In genomic region chr15:82341036-82341501, GRCm38 (mm10) we compare ENCODE assay signal across 8 mouse cellular contexts. TPM values are rescaled to one million over a fixed set of nuclear protein-coding genes. Genes with fewer than 3 reads are reported as not detected.
DNase-seq lines count a peak whose midpoint lies in the region; ATAC-seq and TF ChIP-seq lines count a peak whose summit lies in the region.

No protein-coding gene starts in this region.

- peaks cover 9% of the 10 kb centered on the region for H3K27me3 ChIP-seq in testis, adult 2 months (ENCODE audit: control insufficient read depth, insufficient read depth, low read length)
- H3K27me3 ChIP-seq in hindbrain, embryonic 16.5 days (replicated peaks; ENCODE audit: control insufficient read depth, insufficient read depth, low read length): peaks cover 10% of the 10 kb centered on the region
- H3K27me3 ChIP-seq in liver, embryonic 14.5 days (ENCODE audit: control insufficient read depth, insufficient read depth, low read length): no peaks in the 10 kb centered on the region

- ATAC-seq in hindbrain, embryonic 16.5 days: no peak
- ATAC-seq in liver, embryonic 14.5 days (ENCODE audit: insufficient read depth): peak; percentile 40

- intact Hi-C loops in gastrocnemius, postnatal 14 days (cut with DNase I; ENCODE audit: low total_unique reads): no loop called here

- WGBS in hindbrain, embryonic 16.5 days: 3% methylated on average over 39 of the region's 40 CpGs
- WGBS in liver, embryonic 14.5 days (ENCODE audit: insufficient replicate concordance): under 1% methylated on average over 39 of the region's 40 CpGs

- TF ChIP-seq CTCF in testis, adult 2 months (IDR thresholded peaks at IDR 0.05; ENCODE audit: control insufficient read depth, insufficient read depth, insufficient replicate concordance, low read depth, low read length): no peak
- peak; percentile 27; the same call in 1 of the 2 replicates for TF ChIP-seq CTCF in liver, embryonic 14.5 days (IDR thresholded peaks at IDR 0.05; ENCODE audit: low read depth)

- H3K36me3 ChIP-seq in testis, adult 2 months (ENCODE audit: control insufficient read depth, insufficient read depth, low read length): no peaks in the 10 kb centered on the region
- H3K36me3 ChIP-seq in hindbrain, embryonic 16.5 days (ENCODE audit: control insufficient read depth, insufficient read depth, low read length): no peaks in the 10 kb centered on the region
- H3K36me3 ChIP-seq in liver, embryonic 14.5 days (replicated peaks; ENCODE audit: control insufficient read depth, insufficient read depth, low read depth): peaks cover 34% of the 10 kb centered on the region

- peak overlapping the region; percentile 61 for H3K4me2 ChIP-seq in hindbrain, embryonic 16.5 days (ENCODE audit: low read length)
- H3K4me2 ChIP-seq in liver, embryonic 14.5 days (ENCODE audit: low read depth): peak overlapping the region; percentile 93

- no peak for TF ChIP-seq POLR2A in testis, adult 2 months (IDR thresholded peaks at IDR 0.05; ENCODE audit: control insufficient read depth, low read depth, low read length)

- H3K4me3 ChIP-seq in testis, adult 2 months (ENCODE audit: control insufficient read depth, low read depth, low read length): peak overlapping the region; percentile 94
- H3K4me3 ChIP-seq in hindbrain, embryonic 16.5 days (ENCODE audit: low read length): peak overlapping the region; percentile 37
- peak overlapping the region; percentile 75 to 85 for H3K4me3 ChIP-seq in liver, embryonic 14.5 days (ENCODE audit: insufficient read depth in 1 of 2, low read depth in 2 of 2, low read length in 2 of 2)

- H3K4me1 ChIP-seq in testis, adult 2 months (ENCODE audit: control insufficient read depth, insufficient read depth, low read length): peaks cover 44% of the 10 kb centered on the region
- H3K4me1 ChIP-seq in hindbrain, embryonic 16.5 days (ENCODE audit: control insufficient read depth, insufficient read depth, low read depth, low read length): peaks cover 15% of the 10 kb centered on the region
- peaks cover 59 to 68% of the 10 kb centered on the region in 2 experiments for H3K4me1 ChIP-seq in liver, embryonic 14.5 days (replicated peaks; ENCODE audit: control insufficient read depth in 2 of 2, insufficient read depth in 2 of 2, low read length in 1 of 2)

- no peak for TF ChIP-seq EP300 in liver, embryonic 14.5 days (IDR thresholded peaks at IDR 0.05; ENCODE audit: low read depth)

- no peak for DNase-seq in testis, postnatal 14 days (ENCODE audit: low spot score)
- peak; percentile 79 for DNase-seq in gastrocnemius, postnatal 14 days
- peak in 2 of 3 experiments; percentile 59 to 67 for DNase-seq in liver, embryonic 14.5 days (ENCODE audit: low read depth in 3 of 3, low spot score in 3 of 3)
- peak; percentile 61 for DNase-seq in neural tube, embryonic 10.5 days (ENCODE audit: extremely low spot score, low spot score)
- peak; percentile 71 for DNase-seq in urinary bladder, postnatal 14 days (ENCODE audit: low spot score)
- DNase-seq in frontal cortex, postnatal 36 days (ENCODE audit: low spot score in 2 of 2): no peak

- no peak overlapping the region; the same call in 1 of the 2 replicates for H3K27ac ChIP-seq in testis, adult 2 months (ENCODE audit: control insufficient read depth, insufficient read depth, low read depth, low read length)
- no peak overlapping the region for H3K27ac ChIP-seq in hindbrain, embryonic 16.5 days (ENCODE audit: low read depth, low read length)
- H3K27ac ChIP-seq in liver, embryonic 14.5 days: peak overlapping the region; percentile 99

- no peaks in the 10 kb centered on the region for H3K9me3 ChIP-seq in hindbrain, embryonic 16.5 days (ENCODE audit: control insufficient read depth, low read length)
- H3K9me3 ChIP-seq in liver, embryonic 14.5 days (ENCODE audit: control insufficient read depth, low read length): no peaks in the 10 kb centered on the region

- H3K9ac ChIP-seq in hindbrain, embryonic 16.5 days (ENCODE audit: low read depth, low read length): peak overlapping the region; percentile 65
- peak overlapping the region; percentile 98 for H3K9ac ChIP-seq in liver, embryonic 14.5 days (replicated peaks)

RNA-seq across cellular contexts. Expression of gene Smdt1, which starts 2.3 kb away (rescaled TPM):
- 129 and 140 TPM in 2 replicates for polyA plus RNA-seq in testis, adult 2 months (2012; rRNA removed)
- total RNA-seq in gastrocnemius, postnatal 14 days (2021): 100 to 1,000 TPM; 141 to 147 TPM
- 354 and 397 TPM in 2 replicates for polyA plus RNA-seq in hindbrain, embryonic 16.5 days (2015; fragmentation: Nextera tagmentation; extraction: Ambion mirVana)
- 109 and 121 TPM in 2 replicates for polyA plus RNA-seq in liver, embryonic 14.5 days (2012; rRNA removed)
- polyA plus RNA-seq in liver, embryonic 14.5 days (2014; fragmentation: Nextera tagmentation; extraction: Ambion mirVana): 165 and 178 TPM in 2 replicates

RNA-seq across cellular contexts. Expression of gene Pheta2, which starts 2.3 kb away (rescaled TPM):
- 5.0 and 5.5 TPM in 2 replicates for polyA plus RNA-seq in testis, adult 2 months (2012; rRNA removed)
- total RNA-seq in gastrocnemius, postnatal 14 days (2021): 1 to 10 TPM; 2.0 to 2.8 TPM
- 1.6 and 2.1 TPM in 2 replicates for polyA plus RNA-seq in hindbrain, embryonic 16.5 days (2015; fragmentation: Nextera tagmentation; extraction: Ambion mirVana)
- 22.1 and 24.8 TPM in 2 replicates for polyA plus RNA-seq in liver, embryonic 14.5 days (2012; rRNA removed)
- 18.7 and 22.5 TPM in 2 replicates for polyA plus RNA-seq in liver, embryonic 14.5 days (2014; fragmentation: Nextera tagmentation; extraction: Ambion mirVana)

RNA-seq across cellular contexts. Expression of gene Naga, which starts 2.3 kb away (rescaled TPM):
- polyA plus RNA-seq in testis, adult 2 months (2012; rRNA removed): 45.3 and 48.9 TPM in 2 replicates
- 10 to 100 TPM; 19.3 to 20.4 TPM for total RNA-seq in gastrocnemius, postnatal 14 days (2021)
- 32.8 and 32.9 TPM in 2 replicates for polyA plus RNA-seq in hindbrain, embryonic 16.5 days (2015; fragmentation: Nextera tagmentation; extraction: Ambion mirVana)
- 47.7 and 52.9 TPM in 2 replicates for polyA plus RNA-seq in liver, embryonic 14.5 days (2012; rRNA removed)
- 34.2 and 43.3 TPM in 2 replicates for polyA plus RNA-seq in liver, embryonic 14.5 days (2014; fragmentation: Nextera tagmentation; extraction: Ambion mirVana)

RNA-seq across cellular contexts. Expression of gene Ndufa6, which starts 13.1 kb away (rescaled TPM):
- 240 and 246 TPM in 2 replicates for polyA plus RNA-seq in testis, adult 2 months (2012; rRNA removed)
- total RNA-seq in gastrocnemius, postnatal 14 days (2021): 100 to 1,000 TPM; 417 to 454 TPM
- polyA plus RNA-seq in hindbrain, embryonic 16.5 days (2015; fragmentation: Nextera tagmentation; extraction: Ambion mirVana): 345 and 392 TPM in 2 replicates
- polyA plus RNA-seq in liver, embryonic 14.5 days (2012; rRNA removed): 152 and 288 TPM in 2 replicates
- 435 and 447 TPM in 2 replicates for polyA plus RNA-seq in liver, embryonic 14.5 days (2014; fragmentation: Nextera tagmentation; extraction: Ambion mirVana)

RNA-seq across cellular contexts. Expression of gene Cyp2d22, which starts 39.0 kb away (rescaled TPM):
- polyA plus RNA-seq in testis, adult 2 months (2012; rRNA removed): 9.9 and 11.0 TPM in 2 replicates
- 10 to 100 TPM; 11.4 to 12.9 TPM for total RNA-seq in gastrocnemius, postnatal 14 days (2021)
- polyA plus RNA-seq in hindbrain, embryonic 16.5 days (2015; fragmentation: Nextera tagmentation; extraction: Ambion mirVana): 3.3 TPM in 2 replicates
- 14.9 and 15.5 TPM in 2 replicates for polyA plus RNA-seq in liver, embryonic 14.5 days (2012; rRNA removed)
- polyA plus RNA-seq in liver, embryonic 14.5 days (2014; fragmentation: Nextera tagmentation; extraction: Ambion mirVana): 8.4 and 10.0 TPM in 2 replicates

Comparison
In these comparisons a context has a peak if more than half of its experiments do, and no peak if none do; other contexts are left out.
1. H3K4me3 ChIP-seq: peak in every context shown above with its lines; median percentile 94 in testis, adult 2 months; 80 in liver, embryonic 14.5 days; 37 in hindbrain, embryonic 16.5 days.
2. DNase-seq: peak in gastrocnemius, postnatal 14 days (single experiment), liver, embryonic 14.5 days (2 of 3), neural tube, embryonic 10.5 days (single experiment) and urinary bladder, postnatal 14 days (single experiment); none in testis, postnatal 14 days (single experiment) and frontal cortex, postnatal 36 days (0 of 2).